Mouse (Mus musculus): ENCODE measurements around the gene Zfp408.
"Not testable (repeated sequence)": the region's sequence is repeated elsewhere in the genome, so short reads cannot be mapped to it uniquely, and the experiment has no call there.

Zfp408 gene

DNA sequence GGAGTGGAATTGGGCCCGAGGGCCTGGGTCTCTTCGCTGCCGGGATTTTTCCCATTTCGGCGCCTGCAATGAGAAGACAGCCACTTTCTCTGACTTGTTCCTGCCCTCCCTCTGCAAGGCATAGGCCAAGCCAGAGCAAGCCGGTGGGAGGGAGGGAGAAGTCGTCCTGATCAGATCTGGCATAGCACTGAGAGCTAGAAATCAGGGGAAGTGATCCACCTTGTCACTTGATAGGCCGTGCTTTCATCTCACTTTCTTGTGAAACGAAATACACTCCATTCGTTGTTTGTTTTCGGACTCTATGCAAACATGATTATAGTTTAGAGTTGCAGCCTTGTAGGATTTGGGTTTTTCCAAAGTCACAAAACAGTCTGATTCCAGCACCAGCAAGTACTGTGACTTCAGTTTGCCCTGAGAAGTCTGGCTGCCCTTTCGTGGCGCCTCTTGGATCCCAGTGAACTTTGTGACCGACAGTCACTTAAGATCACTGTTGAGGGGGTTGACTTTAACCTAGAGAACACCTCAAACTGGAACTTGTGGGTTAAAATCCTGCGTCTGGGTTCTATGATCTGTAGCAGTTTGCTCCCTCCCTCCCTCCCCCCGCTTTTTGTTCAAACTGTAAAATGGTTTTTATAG, 887 bp upstream of the Zfp408 start:
- DNase-seq (ENCODE audit: low spot score) = no peak

DNA sequence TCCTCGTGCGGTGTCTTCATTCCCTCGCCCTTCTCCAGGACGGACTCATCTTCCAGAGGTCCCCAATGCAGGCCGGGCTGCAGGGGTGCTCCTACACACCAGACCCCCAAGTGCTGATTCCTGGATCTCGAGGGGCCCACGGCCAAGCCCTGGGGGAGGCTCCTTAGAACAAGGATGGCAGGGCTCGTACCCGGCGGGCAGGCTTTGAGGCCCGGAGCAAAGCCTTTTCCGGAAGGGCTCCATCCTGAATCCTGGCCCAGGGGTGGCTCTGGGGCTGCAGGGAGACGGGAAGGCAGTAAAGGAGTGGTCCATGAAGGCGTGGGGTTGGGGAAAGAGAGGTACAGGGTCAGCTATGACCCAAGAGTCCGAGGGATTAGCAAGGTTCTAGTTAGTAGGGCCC, 439 bp downstream of the Zfp408 start:
- DNase-seq (ENCODE audit: low spot score) = no peak

DNA sequence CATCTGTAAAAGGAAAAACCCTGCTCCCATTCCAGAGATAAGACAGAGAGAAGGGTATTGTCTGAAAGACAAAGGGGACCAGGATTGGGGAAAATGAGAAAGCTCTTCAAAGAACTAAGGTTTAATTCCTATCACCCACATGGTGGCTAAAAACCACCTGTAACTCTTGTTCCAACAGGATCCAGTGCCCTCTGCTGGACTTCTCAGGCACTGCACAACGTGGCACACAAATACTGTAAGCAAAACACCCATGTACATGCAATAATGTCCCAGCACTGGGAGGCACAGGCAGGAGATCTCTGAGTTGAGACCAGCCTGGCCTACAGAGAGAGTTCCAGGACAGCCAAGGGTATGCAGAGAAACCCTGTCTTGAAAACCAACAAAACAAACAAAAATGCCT, 2.9 kb downstream of the Zfp408 start:
- no peak for DNase-seq (ENCODE audit: low spot score)

DNA sequence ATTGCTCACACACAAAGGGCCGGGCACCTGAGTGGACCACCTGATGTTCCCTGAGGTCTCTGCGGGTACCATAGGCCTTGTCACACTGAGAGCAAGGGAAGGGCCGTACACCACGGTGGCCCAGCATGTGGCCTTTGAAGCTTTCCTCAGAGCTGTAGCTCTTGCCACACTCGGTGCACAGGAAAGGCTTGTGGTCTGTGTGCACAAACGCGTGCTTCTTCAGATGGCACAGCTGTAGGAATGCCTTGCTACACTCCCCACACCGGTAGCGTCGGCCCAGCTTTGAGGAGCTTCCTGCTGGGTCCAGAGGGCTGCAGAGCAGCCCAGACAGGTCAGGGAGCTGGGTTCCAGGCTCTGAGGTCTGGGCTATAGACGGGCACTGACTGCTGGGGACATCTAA, 3.8 kb downstream of the Zfp408 start:
- no peak for DNase-seq (ENCODE audit: low spot score)

DNA sequence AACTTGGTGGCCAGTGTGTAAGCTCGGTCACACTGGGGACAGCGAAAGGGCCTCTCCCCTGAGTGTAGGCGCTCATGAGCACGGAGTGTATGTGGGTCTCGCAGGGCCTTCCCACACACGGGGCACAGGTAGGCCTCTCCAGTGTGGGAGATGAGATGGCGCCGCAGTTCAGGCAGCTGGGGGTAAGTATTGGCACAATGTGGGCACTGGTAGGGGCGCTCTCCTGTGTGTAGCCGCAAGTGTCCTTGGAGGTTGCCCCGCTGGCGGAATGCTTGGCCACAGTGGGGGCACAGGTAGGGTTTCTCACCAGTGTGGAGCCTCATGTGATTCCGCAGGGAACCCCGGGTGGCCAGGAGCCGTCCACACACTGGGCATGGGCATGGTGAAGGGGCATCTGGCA, 4.2 kb downstream of the Zfp408 start:
- DNase-seq (ENCODE audit: low spot score) = no peak

DNA sequence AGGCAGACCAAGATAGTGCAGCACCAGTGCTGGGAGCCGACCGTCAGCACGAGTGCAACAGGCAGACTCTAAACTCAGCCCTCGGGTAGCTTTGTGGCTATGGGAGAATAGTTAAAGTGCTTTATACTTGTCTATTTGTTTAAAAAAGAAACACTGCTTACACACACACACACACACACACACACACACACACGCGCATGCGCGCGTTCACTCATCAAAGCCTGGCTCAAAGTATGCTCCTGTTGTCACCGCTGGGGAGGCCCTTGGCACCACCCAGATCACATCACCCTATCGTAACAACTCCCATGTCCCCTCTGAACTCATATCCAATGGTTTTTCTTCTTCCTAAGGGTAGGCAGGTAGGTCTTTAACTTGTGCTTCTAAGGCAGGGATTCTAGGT, 5.6 kb downstream of the Zfp408 start:
- no peak for DNase-seq (ENCODE audit: low spot score)

DNA sequence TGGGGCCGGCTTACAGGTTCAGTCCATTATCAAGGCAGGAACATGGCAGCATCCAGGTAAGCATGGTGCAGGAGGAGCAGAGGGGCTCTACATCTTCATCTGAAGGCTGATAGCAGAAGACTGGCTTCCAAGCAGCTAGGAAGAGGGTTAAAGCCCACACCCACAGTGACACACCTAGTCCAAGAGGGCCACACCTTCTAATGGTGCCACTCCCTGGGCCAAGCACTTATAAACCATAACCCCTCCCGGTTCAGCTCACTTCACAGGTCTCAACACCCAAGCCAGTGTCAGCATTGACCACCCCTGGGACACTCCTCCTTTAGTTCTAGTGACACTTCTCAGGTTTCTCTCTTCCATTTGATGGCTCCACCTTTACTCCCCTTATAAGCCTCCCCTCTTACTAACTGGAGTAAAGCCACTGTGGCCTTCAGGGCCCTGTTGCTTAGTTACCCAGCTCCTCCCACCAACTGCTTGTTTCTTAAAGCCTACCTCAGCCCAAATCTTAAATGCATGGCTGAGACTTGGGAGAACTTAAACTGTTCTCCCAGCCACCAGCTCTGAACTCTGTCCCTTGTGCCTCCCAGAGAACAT, 6.7 kb downstream of the Zfp408 start:
- no peak for DNase-seq (ENCODE audit: low spot score)

DNA sequence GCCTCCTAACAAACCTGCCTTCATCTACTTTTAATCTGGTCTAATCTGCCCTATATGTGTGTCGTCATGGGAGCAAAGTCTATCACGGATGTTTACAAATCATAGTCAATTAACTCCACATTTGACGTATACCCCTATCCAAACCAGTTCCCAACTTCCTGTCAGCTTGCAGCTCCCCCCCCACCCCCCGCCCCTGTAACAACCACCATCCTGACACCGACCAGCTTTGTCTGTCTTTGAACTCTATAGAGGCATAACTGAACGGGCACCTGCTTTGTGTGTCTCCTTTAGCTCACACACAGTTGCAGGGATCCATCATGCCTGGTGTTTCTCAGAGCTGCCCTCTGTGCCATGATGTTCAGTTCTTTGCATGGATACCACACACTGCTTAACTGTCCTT, 10.7 kb downstream of the Zfp408 start:
- DNase-seq (ENCODE audit: low spot score) = no peak

DNA sequence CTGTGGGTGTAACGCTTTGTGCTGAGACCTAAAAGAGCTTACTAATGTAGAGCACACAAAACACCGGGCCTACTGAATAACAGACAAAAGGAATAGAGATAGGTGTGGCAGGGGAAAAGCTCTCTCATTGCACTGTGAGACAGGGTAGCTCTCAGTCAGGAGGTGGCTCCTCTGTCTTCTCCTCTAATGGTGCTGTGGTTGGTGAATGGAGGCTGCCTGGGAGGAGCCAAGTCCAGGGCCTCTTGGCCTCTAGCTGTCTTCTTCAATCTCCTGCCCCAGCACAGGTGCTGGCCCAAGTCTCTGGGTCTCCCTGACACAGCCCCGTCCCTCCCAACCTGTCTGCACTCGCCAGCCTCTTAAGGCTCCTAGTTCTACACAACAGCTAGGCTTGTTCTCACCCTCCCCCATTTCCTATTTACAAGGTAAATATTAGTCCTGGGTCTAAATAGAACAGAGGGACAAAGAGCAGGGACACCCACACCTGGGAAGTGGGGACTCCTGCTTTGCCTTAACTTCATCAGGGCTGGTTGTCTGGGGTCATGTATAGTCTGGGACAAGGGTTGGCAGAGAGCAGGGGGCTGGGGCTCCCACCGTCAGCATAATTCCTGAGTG, 12.8 kb downstream of the Zfp408 start:
- DNase-seq (ENCODE audit: low spot score) = no peak

DNA sequence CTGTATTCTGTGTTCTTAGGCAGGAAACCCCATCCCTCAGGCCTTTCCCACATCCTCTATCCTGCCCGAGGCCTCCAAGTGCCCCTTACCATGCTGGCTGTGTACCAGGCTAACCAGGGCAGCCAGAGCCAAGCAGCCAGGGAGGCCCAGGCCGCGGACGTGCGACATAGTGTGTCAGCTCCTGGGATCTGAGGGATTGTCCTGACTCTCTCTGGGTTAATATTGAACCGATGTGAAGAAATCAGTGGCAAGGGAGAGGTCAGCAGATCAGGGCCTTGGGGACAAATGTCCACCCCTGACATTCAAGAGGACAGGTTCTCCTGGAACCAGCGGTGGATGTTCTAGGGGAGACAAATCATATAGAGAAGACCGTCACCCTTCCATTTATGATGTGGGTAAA, 13.4 kb downstream of the Zfp408 start, which contains the start of gene F2:
Gene F2 (minus strand): TSS at position 186 of the 400 bp plus-strand sequence.
- DNase-seq (ENCODE audit: low spot score) = no peak

DNA sequence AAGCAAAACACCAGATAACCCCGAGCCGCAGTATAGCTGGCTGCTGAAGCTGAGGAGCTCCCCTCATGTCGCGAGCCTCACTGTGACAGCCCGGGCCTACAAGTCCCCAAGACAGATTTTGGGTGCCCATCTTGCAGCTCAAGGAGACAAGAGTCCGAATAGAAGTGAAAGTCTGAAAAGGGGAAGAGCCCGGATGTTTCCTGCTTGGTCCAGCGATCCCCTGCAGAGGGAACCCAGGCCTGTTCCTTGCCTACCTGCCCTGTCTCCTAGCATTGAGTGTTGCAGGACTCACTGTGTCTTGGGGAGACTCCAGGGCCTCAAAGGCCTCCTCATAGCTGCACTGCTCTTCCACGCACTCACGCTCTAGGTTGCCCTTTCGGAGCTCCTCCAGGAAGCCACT, 14.1 kb downstream of the Zfp408 start:
- DNase-seq (ENCODE audit: low spot score) = no peak

DNA sequence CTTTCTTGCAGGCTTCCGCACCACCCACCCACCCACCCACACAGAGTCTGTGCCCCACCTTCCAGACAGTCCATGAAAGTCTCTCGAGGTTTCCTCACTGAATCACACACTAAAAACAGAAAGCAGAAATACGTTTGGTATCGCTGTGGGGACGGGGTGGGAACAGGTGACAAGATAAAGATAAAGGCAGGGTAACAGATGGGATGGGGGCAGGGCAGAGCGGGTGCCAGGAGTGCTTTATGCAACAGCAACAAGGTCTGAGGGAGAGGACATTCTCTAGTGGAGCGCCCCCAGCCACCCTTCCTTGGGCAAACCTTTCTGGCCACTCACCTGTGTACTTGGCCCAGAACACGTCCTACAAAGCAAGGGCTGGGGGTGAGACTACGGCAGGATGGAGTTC, 14.8 kb downstream of the Zfp408 start:
- DNase-seq (ENCODE audit: low spot score) = no peak

DNA sequence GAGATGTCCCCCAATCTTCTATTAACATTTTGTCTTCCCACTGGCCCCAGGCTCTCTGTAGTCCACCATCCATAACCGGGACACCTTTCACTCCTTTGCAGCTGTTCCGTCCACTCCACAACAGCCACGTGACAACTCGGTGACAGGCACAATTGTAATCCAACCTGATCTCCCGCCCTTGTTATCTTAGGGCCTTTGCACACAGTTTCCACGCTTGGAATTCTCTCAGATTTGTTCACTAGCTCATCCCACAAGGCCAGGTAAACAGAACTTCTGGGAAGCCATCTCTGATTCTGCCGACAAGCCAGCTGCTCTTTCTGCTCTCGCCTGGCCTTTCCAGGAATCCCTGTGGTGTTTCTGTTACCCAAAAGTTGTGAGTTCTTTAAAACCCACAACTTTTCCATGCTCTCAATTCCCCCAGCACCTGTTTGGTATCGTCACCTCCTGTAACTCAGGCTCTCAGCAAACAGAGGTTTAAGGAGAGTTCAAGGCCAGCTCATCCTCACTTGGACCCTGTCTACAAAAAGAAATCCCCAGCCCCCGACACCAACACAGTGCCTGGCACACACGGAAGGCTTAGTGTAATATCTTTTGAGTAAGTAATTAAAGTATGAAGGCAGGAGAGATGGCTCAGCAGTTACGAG, 16.1 kb downstream of the Zfp408 start:
- no peak for DNase-seq (ENCODE audit: low spot score)

DNA sequence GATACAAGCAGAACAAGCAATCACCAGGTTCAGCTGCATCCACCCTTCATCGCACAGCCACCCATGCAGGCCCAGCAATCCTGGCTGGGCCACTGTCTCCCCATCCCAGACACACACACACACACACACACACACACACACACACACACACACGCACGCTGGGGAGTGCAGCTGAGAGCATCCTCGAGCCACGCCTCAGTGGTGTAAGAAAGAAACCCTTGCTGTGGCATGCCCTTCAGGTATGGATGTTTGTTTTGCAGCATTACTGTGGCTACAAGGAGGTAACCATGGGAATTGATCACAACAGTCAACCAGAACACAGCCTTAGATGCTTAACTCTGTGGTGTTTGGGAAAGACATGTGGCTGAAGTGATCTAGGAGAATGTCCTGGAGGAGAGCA, 17.3 kb downstream of the Zfp408 start:
- DNase-seq (ENCODE audit: low spot score) = no peak

DNA sequence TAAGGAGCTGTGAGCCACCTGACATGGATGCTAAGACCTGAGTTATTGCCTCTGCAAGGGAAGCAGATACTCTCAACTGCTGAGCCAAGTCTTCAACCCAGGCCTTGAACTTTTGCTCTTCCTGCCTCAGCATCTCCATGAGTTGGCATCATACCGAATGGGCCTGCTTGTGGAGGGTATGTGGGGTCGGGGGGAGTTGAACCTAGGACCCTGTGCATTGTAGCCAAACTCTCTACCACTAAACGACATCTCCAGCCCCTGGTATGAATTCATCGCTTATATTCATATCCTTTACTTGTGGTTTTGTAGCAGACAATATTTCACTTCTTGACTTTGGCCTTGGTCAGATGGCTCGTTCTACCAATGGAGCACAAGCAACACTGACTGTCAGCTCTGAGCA, 17.8 kb downstream of the Zfp408 start:
- DNase-seq (ENCODE audit: low spot score) = no peak

DNA sequence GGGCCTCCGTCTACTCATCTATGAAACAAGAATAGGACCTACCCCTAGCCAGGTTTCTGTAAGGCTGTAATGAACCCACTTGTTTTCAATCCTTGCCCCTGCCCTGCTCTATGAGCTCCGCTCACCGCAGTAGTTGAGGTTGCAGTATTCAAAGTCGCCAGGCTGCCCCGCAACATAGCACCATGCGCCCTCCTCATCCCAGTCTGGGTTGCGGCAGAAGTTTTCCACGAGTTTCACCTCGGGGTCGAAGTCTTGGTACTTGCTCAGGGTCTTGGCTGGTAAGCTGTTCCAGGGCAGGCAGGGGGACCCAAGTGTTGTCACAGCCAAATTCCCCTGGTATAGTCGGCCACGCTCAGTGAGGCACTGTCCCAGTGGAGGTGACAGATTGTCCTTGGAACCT, 19.2 kb downstream of the Zfp408 start:
- no peak for DNase-seq (ENCODE audit: low spot score)

DNA sequence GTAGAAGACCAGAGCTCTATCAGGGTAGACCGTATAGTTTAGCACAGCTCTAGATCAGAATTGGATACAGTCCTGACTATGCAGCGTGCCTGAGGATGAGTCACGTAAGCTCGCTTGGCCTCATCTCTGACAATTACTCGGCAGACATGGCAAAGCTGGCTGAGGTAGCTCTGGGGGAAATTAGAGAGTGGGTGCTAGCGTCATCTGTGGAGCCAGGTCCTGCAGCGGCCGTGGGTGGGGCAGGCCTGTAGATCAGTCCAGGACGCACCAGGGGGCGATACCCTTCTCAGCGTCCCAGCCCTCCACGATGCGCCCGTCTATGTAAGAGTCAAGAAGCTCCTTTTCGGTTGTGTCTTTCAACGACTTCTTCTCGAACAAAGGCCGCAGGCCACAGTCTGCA, 19.9 kb downstream of the Zfp408 start:
- no peak for DNase-seq (ENCODE audit: low spot score)

DNA sequence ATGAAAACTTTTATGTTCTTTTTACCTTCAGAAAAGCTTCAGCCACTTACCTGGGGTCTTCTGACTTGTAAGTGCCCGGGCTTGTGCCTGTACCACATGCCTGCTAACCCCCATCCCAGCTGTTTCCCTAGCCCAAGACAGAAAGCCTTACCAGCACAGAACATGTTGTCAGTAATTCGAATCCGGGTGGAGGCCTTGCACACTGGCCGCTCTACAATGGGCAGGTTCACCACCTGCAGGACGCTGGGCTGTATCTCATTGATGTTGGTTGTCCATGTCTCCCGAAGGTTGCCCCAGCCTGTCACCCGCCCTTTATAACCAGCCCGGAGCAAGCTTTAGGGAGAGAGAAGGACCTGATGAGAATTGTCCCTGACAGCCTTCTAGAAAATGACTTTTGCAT, 21.4 kb downstream of the Zfp408 start:
- DNase-seq (ENCODE audit: low spot score) = no peak

DNA sequence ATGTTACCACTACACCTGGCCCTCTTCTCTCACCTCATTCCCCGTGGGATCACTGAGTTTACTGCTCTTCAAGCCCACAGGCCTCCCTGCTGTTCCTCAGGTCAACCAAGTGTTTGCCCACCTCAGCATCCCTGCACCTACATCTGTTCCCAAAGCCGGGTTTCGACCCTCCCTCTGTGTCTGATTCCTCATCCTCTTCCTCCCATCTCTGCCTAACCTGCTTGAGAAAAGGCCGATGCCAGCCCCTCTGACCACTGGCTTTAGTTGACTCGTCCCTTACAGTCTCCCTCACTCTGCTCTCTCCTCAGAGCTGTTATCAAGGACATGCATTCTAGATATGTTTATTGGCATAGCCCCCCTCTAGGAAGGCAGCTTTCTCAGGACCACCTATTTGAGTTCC, 22.1 kb downstream of the Zfp408 start:
- DNase-seq (ENCODE audit: low spot score) = no peak

DNA sequence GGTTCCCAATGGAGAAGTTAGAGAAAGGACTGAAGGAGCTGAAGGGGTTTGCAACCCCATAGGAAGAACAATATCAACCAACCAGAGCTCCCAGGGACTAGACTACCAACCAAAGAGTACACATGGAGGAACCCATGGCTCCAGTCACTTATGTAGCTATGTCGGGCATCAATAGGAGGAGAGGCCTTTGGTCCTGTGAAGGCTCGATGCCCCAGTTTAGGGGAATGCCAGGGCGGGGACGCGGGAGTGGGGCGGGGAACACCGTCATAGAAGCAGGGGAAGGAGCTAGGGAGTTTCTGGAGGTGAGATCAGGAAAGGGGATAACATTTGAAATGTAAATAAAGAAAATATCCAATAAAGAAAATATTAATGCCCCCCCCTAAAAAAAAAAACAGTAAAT, 26.2 kb downstream of the Zfp408 start:
- not testable (repeated sequence) for DNase-seq (ENCODE audit: low spot score)

DNA sequence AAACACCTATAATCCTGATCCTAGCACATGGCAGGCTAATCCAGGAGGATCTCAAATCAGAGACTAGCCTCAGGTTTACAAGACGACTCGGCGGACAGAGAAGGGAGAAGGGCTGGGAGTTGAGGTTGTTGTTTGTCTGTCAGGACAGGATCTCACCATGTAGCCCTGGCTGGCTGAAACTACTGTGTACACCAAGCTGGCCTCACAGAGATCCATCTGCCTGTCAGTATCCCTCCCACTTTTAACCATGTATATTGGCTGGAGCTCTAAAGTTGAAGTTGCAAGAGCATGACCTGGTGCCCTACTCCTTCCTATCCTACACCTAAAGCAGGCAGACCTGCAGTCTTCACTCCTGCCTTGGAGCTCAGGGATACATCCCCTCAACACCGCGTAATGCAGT, 27.2 kb downstream of the Zfp408 start:
- DNase-seq (ENCODE audit: low spot score) = no peak

DNA sequence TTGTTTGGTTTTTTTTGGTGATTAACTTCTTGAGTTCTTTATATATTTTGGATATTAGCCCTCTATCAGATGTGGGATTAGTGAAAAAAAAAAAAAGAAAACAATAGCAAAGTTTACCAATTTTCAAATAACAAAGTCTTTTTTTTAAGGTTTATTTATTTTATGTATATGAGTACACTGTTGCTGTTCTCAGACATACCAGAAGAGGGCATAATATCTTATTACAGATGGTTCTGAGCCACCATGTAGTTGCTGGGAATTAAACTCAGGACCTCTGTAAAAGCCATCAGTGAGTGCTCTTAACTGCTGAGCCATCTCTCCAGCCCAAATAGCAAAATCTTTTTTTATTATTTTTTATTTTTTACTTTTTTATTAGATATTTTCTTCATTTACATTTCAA, 40.2 kb downstream of the Zfp408 start:
- DNase-seq (ENCODE audit: low spot score) = not testable (repeated sequence)

DNA sequence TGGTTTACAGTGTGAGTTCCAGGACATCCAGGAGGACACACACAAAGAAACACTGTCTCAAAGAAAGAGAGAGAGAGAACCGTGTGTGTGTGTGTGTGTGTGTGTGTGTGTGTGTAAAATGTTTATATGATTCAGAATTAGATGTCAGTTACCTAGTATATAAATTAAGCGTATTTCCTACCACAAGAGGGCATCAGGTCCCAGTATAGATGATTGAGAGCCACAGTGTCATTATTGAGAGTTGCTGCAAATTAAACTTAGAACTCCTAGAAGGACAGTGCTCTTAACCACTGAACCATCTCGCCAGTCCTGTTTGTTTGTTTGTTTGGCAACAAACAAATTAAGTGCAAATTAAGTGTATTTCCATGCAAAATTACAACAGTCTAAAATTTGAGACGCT, 47.2 kb downstream of the Zfp408 start:
- no peak for DNase-seq (ENCODE audit: low spot score)
